Mouse (Mus musculus): ENCODE measurements around the gene Trim13. TPM values are rescaled to one million over a fixed set of nuclear protein-coding genes. Genes with fewer than 3 reads are reported as not detected.
"Not testable (repeated sequence)": the region's sequence is repeated elsewhere in the genome, so short reads cannot be mapped to it uniquely, and the experiment has no call there.

Trim13 gene
- total RNA-seq (2021), result 10 to 100 TPM in 1 of 2 experiments, 1 to 10 TPM in 1; 8.0 to 15.8 TPM
- long read RNA-seq, experiment 1, partial matches to known transcripts, result 6 of 11 reads
- long read RNA-seq, experiment 1, other reads (novel, unspliced or antisense), result 3 of 11 reads
- long read RNA-seq, experiment 2, partial matches to known transcripts, result 2 of 9 reads
- long read RNA-seq, experiment 2, other reads (novel, unspliced or antisense), result 4 of 9 reads

DNA sequence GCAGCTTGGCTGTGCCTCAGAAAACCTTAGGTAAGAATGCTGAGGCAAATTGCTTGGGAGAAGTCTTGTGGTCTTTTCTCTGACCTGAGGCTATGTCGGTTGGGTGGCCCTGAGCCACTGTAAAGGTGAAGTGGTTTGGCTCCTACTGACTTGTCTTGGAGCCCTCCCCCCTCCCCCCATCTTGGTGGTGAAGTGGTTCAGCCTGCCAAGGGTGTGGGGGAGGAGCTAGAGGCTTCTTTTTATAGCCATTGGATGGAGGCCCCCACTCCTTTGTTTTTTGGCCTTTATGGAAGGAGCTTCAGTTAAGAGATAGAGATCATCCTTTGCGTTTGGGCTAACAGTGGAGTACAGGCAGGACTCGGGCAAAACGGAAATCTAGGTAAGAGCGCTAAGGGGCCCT, at the start of gene Trim13:
Gene Trim13 (plus strand): TSS at position 280 of the 400 bp plus-strand sequence.
- no peak for DNase-seq
- intact Hi-C loops (cut with DNase I; ENCODE audit: low total_unique reads), result no loop called here

DNA sequence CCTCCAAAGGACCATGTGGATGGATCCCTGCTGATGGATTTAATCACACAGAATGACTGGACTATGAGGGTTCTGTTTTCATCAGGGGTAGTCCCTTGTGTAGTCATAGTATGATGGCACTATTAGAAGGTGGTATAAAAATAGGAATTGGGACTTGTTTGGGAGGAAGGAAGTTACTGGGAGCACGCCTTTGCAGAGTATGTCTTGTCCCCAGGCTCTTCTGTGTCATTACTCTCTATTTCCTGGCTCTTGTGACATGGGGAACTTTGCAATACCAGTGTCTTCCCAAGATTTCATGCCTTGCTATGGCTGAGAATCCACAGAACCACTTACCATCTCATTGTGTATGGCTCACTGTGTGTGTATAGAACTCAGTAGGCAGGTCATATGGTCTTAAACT, 49.4 kb upstream of the Trim13 start:
- DNase-seq, result no peak

GRCm38 (mm10) chr14:61555931-61556288, 42.1 kb upstream of the Trim13 start:
- intact Hi-C loops (cut with DNase I; ENCODE audit: low total_unique reads), result no loop called here
- DNase-seq, result no peak

More for the DNA sequence above, 49.4 kb upstream of the Trim13 start:
- intact Hi-C loops (cut with DNase I; ENCODE audit: low total_unique reads), result no loop called here

DNA sequence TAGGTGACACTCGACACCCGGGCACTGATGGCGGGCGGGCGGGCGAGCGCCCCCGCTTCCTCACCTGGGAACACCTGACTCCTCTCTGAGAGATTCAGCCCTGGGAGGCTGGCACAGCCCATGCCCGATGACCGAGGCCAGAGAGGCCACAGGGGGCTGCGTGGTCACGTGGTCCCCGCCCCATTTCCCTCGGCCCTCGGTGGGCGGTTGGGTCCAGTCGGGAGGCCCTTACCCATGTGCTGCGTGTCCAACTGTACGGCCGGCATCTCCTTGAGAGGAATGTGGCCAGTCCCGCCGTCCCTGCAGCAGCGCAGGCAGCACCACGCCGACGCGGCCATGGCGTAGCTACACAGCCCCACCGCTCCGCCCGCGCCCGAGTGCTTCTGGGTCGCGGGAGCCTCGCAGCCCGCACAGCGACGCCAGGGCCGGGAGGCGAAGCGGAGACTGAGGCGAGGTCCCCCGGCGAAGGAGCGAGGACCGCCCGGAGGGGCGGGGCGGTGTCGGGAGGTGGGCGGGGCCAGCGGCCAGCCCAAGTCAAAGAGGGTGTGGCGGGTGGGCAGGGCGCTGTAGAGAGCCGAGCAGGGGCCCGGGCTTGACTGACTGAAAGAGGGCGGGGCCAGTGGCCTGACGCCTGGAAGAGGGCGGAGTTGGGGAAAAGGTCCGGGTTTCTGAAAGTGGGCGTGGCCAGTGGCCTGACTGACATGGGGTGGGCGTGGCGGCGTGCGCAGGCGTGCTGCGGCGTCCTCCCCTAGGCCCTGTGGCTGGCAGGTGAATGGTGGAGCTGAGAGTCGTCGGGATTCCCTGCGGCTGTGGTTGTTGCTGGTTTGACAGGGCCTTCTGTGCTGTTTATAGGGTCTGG, 41.5 kb upstream of the Trim13 start, which contains the start of gene Spryd7:
Gene Spryd7 (minus strand): TSS at position 598 of the 859 bp plus-strand sequence.
- DNase-seq, result peak; percentile 97
- intact Hi-C loops (cut with DNase I; ENCODE audit: low total_unique reads), result no loop called here

GRCm38 (mm10) chr14:61558901-61559300, 39.1 kb upstream of the Trim13 start:
- DNase-seq, result no peak
- intact Hi-C loops (cut with DNase I; ENCODE audit: low total_unique reads), result no loop called here

DNA sequence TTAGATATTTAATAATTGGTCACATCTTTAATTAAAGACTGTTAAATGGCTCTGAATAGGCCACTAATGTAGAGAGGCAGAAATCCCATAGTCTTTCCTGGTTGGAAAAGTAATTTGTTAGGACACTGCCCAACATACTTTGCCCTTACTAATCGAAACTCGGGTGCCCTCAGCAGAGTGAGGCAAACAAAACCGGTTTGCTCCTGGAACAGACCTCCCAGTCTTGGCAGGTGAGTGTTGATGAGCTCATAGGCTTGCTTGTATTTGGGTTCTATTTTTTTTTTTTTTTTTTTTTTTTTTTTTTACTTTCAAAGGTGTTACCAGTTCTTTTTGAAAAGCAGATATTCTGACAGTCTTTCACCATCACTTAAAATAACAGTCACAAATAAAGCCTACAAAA, 38.2 kb upstream of the Trim13 start:
- intact Hi-C loops (cut with DNase I; ENCODE audit: low total_unique reads), result loop anchor here (10.0 kb wide), 2 partner anchors 695 to 895 kb away; partner anchors contain the start of gene Gucy1b2
- no peak for DNase-seq

DNA sequence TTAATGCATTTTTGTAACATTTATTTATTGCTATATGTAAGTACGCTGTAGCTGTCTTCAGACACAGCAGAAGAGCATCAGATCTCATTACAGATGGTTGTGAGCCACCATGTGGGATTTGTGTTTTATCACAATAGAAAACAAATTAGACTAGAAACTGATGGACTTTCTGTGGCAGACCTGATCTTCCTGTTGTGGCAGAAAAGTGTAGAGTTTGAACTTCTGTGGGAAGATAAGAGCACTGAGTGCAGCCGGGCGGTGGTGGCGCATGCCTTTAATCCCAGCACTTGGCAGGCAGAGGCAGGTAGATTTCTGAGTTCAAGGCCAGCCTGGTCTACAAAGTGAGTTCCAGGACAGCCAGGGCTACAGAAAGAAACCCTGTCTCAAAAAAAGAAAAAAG, 31.8 kb upstream of the Trim13 start:
- intact Hi-C loops (cut with DNase I; ENCODE audit: low total_unique reads), result loop anchor here (10.0 kb wide), 2 partner anchors 689 to 889 kb away; partner anchors contain the start of gene Gucy1b2

GRCm38 (mm10) chr14:61569344-61569743, 28.7 kb upstream of the Trim13 start:
- intact Hi-C loops (cut with DNase I; ENCODE audit: low total_unique reads), result loop anchor here (10.0 kb wide), 2 partner anchors 685 to 885 kb away; partner anchors contain the start of gene Gucy1b2
- no peak for DNase-seq

More for the DNA sequence above, 31.8 kb upstream of the Trim13 start:
- not testable (repeated sequence) for DNase-seq

- intact Hi-C loops (cut with DNase I; ENCODE audit: low total_unique reads), result loop anchor here (10.0 kb wide), 1 partner anchor 463 kb away; no protein-coding TSS in a partner anchor
- peak; percentile 88 for DNase-seq
Measured at GRCm38 (mm10) chr14:61571366-61571765, 26.7 kb upstream of the Trim13 start.

GRCm38 (mm10) chr14:61572131-61572530, 25.9 kb upstream of the Trim13 start:
- no peak for DNase-seq
- intact Hi-C loops (cut with DNase I; ENCODE audit: low total_unique reads), result loop anchor here (10.0 kb wide), 1 partner anchor 463 kb away; no protein-coding TSS in a partner anchor

DNA sequence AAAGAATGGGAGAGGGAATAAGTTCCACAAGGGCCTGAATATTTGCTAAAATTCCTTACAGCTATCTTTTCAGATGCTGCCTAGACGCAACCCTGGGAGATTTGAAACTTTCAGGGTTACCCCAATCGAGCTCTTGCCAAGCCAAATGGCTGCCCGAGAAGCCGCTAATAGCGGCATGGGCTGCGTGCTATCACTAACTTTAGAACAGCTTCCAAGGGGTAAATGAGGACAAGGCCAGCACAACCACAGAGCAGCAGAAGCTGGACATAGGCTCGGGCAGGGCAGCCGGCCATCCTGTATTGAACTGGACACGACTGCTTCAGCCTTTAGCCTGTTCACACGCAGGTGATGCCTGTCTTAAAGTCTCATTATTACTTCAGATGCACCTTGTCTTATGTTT, 23.0 kb upstream of the Trim13 start:
- DNase-seq, result peak; percentile 51
- intact Hi-C loops (cut with DNase I; ENCODE audit: low total_unique reads), result loop anchor here (10.0 kb wide), 1 partner anchor 460 kb away; no protein-coding TSS in a partner anchor

DNA sequence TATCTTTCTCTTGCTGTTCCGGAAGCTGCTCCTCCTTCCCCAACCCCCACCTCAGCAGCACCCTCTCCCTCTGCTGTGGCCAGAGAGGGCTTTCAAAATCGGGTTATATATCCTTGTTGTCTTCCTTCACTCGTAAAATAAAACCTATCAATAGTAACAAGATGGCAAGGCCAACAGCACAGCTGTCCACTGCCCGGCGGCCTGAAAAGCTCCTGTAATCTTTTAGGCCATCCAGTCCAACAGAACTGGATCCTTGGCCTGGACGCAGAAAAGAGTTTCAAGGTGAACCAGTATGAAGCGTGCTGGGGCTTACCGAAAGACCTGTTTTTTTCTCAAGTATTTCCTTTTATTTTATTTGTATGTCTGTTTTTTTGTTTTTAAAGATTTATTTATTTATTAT, 22.1 kb upstream of the Trim13 start:
- peak; percentile 40 for DNase-seq
- intact Hi-C loops (cut with DNase I; ENCODE audit: low total_unique reads), result loop anchor here (10.0 kb wide), 1 partner anchor 459 kb away; no protein-coding TSS in a partner anchor

DNA sequence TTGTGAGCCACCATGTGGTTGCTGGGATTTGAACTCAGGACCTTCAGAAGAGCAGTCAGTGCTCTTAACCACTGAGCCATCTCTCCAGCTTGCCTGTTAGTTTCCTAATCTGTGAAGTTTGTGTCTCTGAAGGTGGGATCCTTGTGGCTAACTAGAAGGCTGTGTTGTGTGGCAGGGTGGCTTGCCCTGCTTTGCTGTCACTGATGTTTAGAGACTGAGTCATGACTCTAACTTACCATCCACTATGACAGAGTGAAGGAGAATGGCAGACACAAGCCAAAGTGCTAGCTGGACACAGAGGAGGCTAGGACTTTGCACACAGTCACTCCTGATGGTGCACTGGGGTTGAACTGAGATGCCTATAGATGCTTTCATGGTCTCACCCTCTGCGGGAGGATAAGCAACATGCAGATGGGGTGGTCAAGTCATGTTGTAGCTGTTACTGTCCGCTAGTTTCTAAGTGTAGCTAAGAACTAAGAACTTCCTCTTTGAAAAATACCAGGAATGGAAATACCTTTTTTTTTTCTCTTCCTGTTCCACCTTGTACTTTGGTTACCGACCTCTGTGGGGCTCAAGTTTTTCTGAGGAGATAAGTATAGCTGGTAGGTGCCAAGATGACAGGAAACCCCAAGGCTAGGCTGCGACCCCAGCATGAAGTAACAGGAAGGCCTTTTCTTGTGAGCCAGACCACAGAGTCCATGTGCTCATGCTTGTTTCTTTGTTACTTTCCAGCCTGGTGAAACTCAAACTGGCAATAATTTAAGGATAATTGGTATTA, 8.6 kb upstream of the Trim13 start:
- intact Hi-C loops (cut with DNase I; ENCODE audit: low total_unique reads), result no loop called here
- DNase-seq, result no peak

GRCm38 (mm10) chr14:61596719-61597426, 1.2 kb upstream of the Trim13 start:
- DNase-seq, result no peak
- intact Hi-C loops (cut with DNase I; ENCODE audit: low total_unique reads), result no loop called here

- intact Hi-C loops (cut with DNase I; ENCODE audit: low total_unique reads), result no loop called here
- DNase-seq, result peak; percentile 91
Measured at GRCm38 (mm10) chr14:61599057-61599806, 1.2 kb downstream of the Trim13 start.

DNA sequence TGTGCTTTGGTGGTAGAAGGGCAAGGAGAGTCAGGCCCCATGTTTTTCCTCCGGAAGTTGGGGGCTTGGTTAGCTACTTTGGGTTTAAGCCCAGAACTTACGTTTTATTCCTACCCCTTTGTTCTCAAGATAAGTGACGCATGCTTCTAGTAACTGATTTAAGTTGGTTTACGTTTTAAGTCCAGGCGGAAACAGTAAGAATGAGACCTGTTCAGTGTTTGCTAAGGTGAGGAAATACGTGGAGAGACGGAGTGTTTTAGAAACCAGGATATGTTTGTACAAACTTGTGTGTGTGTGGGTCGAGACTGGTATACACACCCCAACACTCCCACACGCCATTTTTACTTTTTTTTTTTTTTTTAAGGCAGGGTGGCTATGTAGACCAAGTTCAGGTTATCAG, 3.3 kb downstream of the Trim13 start:
- DNase-seq, result no peak
- intact Hi-C loops (cut with DNase I; ENCODE audit: low total_unique reads), result no loop called here

- DNase-seq, result no peak
- intact Hi-C loops (cut with DNase I; ENCODE audit: low total_unique reads), result no loop called here
Measured at GRCm38 (mm10) chr14:61603069-61603755, 5.2 kb downstream of the Trim13 start.

DNA sequence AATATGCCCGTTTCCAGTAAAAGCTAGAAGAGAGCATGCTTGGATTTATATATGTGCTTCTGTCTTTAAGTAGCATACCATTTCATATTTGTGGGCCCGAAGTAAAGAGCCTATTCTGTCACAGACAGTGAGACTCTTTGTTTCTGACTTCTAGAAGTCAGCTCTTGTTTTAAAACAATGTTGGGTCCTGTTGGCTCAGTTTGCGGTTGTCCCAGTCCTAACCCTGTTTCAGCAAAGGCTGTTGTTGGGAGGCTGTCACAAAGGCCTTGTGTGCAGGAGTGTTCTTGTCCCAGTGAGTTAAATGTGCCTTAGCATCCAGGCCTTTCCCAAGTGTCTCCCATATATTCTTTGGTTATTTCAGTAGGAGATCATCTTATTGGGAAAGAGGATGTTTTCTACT, 6.0 kb downstream of the Trim13 start:
- no peak for DNase-seq

More for the DNA sequence above, 6.0 kb downstream of the Trim13 start:
- intact Hi-C loops (cut with DNase I; ENCODE audit: low total_unique reads), result no loop called here
